Mouse (Mus musculus) kidney, postnatal 0 days (tissue): ENCODE results near the gene Aars. TPM values are rescaled to one million over a fixed set of nuclear protein-coding genes. Genes with fewer than 3 reads are reported as not detected.
A peak's percentile ranks its signal among the peaks of the same experiment; 100 is the strongest.

Experiments used
- ATAC-seq: fragments of 200-750 bp; cut with Nextera tagmentation; replicated peaks from 2 replicates; pipeline ENCODE4 v1.8.0; 2017; ENCODE audit warnings: low read depth, moderate number of reproducible peaks, moderate TSS enrichment, moderate library complexity; ENCODE audit not compliant: low FRiP score
- DNase-seq: peaks from one replicate; pipeline ENCODE4 v3.0.0-alpha.2; 2016; ENCODE audit warnings: low spot score
- H3K27ac ChIP-seq: fragments of 300-500 bp; sonication (generic); 2 replicates; pipeline ENCODE4 v1.5.1; 2014; ENCODE audit warnings: mild to moderate bottlenecking
- H3K27me3 ChIP-seq: fragments of 300-500 bp; sonication (generic); 2 replicates; pipeline ENCODE4 v1.6.1; 2014; ENCODE audit warnings: low read length, mixed read lengths; ENCODE audit not compliant: insufficient read depth
- H3K36me3 ChIP-seq: fragments of 300-500 bp; sonication (generic); 2 replicates; pipeline ENCODE4 v1.6.1; 2014; ENCODE audit warnings: low read length, mixed read lengths; ENCODE audit not compliant: insufficient read depth
- H3K4me1 ChIP-seq: fragments of 300-500 bp; sonication (generic); replicated peaks from 2 replicates; pipeline ENCODE4 v1.6.1; 2014; ENCODE audit warnings: antibody characterized with exemption, low read length, mixed read lengths; ENCODE audit not compliant: insufficient read depth
- H3K4me2 ChIP-seq: fragments of 300-500 bp; sonication (generic); 2 replicates; pipeline ENCODE4 v1.6.1; 2014; ENCODE audit warnings: mild to moderate bottlenecking, low read length, moderate library complexity, mixed read lengths
- H3K4me3 ChIP-seq: fragments of 300-500 bp; sonication (generic); replicated peaks from 2 replicates; pipeline ENCODE4 v1.5.1; 2014; ENCODE audit warnings: low read depth, low read length
- H3K9ac ChIP-seq: fragments of 300-500 bp; sonication (generic); 2 replicates; pipeline ENCODE4 v1.6.1; 2014; ENCODE audit warnings: low read depth, low read length
- H3K9me3 ChIP-seq: fragments of 300-500 bp; sonication (generic); replicated peaks from 2 replicates; pipeline ENCODE4 v1.6.1; 2016; ENCODE audit warnings: low read length, inconsistent platforms, mixed read lengths
- CTCF ChIP-seq: IDR thresholded peaks from 2 replicates; pipeline ENCODE4 v1.5.1; 2016; ENCODE audit warnings: antibody characterized with exemption, low read depth, mild to moderate bottlenecking, moderate library complexity
- WGBS: fragments of 180-500 bp; shearing (Covaris S2); extraction: QIAGEN DNeasy Blood & Tissue Kit; methylation state at CpG from one replicate; pipeline ENCODE4 v1.1.7; 2014; 5-methylcytosine and 5-hydroxymethylcytosine counted together
- polyA plus RNA-seq: library from polyadenylated mRNA; unstranded; fragments of >200 nt; fragmentation: Nextera tagmentation; extraction: Ambion mirVana; gene quantifications from 2 replicates; pipeline ENCODE4 v1.2.1, GENCODE M21; 2015

The Aars gene
- polyA plus RNA-seq, 1 experiment from 2014 or later = 39.6 TPM

DNA sequence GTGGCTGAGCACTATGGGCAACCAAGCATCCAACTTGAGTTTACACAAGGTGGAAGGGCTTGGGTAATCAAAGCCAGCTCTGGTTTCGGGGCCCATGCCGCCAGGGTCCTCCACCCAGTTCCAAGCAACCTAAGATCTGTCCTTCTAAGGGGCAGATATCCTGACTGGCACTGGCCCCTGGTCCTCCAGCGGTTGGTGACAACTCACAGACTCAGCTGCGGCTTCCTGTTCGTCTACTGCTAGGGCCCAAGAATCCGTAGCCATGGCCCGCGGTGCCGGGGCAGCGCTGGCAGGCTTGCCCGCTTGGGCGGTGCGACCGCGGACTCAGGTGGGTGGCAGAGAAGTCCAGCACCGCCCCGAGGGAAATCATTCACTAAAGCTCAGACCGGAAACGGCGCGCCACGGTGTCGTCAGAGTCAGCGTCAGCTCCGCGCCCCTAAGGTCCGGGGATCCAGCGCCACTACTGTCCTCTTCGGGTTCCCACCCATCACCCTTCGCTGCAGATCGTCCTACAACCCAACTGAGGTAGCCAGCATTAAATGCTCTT lies 5.5 kb upstream of the Aars start:
- peak; percentile 91 for DNase-seq
- Histone ChIP-seq H3K9ac (peak overlapping the region; percentile 81), H3K4me2 (peak overlapping the region; percentile 70), H3K36me3 (no peaks in the 10 kb centered on the region), H3K4me3 (peak overlapping the region; percentile 66), H3K4me1 (no peaks in the 10 kb centered on the region), H3K27me3 (no peaks in the 10 kb centered on the region), H3K27ac (peak overlapping the region; percentile 77), H3K9me3 (no peaks in the 10 kb centered on the region)
- under 1% methylated on average over 31 of the region's 31 CpGs for WGBS
- no peak for TF ChIP-seq CTCF
- ATAC-seq = peak; percentile 98

- Histone ChIP-seq H3K4me1 (no peaks in the 10 kb centered on the region), H3K36me3 (no peaks in the 10 kb centered on the region), H3K4me2 (no peak overlapping the region), H3K4me3 (no peak overlapping the region), H3K9ac (no peak overlapping the region), H3K9me3 (no peaks in the 10 kb centered on the region), H3K27me3 (no peaks in the 10 kb centered on the region), H3K27ac (no peak overlapping the region)
- ATAC-seq = no peak
- WGBS = 49% methylated on average over 4 of the region's 4 CpGs
- DNase-seq = no peak
- no peak for TF ChIP-seq CTCF
Observed at GRCm38 (mm10) chr8:111029589-111029988, 3.4 kb upstream of the Aars start.

- H3K9me3 ChIP-seq = no peaks in the 10 kb centered on the region
- H3K4me2 ChIP-seq = no peak overlapping the region
- WGBS = 80% methylated on average over 6 of the region's 6 CpGs
- H3K4me1 ChIP-seq = no peaks in the 10 kb centered on the region; the same call in 1 of the 2 replicates
- no peak overlapping the region for H3K9ac ChIP-seq
- TF ChIP-seq CTCF = no peak
- H3K36me3 ChIP-seq = no peaks in the 10 kb centered on the region
- ATAC-seq (no peak), DNase-seq (no peak)
- H3K27me3 ChIP-seq = no peaks in the 10 kb centered on the region
- no peak overlapping the region for H3K27ac ChIP-seq
- H3K4me3 ChIP-seq = no peak overlapping the region
Observed at GRCm38 (mm10) chr8:111030045-111030444, 2.9 kb upstream of the Aars start.

DNA sequence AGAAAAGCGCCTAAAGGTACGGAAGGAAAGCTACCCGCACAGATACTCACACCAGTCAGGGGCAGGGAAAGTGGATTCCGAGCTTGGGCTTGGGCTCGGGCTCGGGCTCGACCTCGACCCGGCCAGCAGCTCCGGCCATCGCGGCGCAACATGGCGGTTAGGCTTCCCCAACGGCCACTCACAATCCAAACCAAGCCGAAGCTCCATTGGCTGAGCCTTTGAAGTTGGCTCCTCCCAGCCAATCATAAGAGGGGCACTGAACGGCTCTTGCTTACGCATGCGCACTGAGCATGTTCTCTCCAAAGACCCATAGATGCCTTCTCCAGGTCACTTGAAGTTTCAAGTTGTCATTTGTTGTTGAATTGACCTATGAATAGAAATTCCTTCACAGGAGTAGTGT lies 1.4 kb upstream of the Aars start, which contains the start of gene Ddx19b:
Gene Ddx19b, minus strand, starts transcription at position 180 of the 400 bp plus-strand sequence.
- 95% methylated on average over 19 of the region's 19 CpGs for WGBS
- no peak within 1 kb of the TSS for H3K4me3 ChIP-seq
- no peak for DNase-seq

DNA sequence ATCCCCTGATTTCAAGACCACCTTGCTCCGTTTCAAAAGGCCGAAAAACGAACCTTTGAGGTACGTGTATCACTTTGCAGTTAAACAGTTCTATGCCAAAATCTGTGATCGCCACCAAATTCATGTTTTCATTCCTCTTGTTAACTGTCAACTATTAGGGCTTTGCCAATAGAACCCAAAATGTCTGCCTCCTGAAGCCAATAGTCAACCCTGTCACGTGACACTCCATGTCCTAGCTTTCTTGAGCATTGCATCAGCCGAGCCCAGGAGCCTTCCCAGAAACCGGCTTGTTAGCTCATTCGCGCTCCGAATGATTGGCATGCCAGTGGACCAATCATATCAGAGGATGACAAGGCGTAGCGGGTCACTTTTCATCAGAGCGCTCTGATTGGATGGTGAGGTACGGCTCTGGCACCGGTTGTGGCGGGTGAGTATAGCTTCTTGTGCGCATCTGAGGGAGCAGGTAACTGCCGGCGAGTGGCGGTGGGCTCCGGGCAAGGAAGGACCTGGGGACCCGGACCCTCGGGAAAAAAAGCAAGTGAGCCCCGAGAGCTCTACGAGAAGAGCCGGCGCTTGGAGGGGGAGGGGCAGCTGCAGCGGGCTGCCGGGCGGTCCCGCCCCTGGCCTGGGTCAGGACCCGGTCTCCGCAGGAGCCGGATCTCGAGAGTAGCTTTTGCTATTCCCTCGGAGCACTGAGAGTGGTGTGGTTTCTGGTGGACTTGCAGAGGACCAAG lies 705 bp downstream of the Aars start:
- H3K4me1 ChIP-seq = no peaks in the 10 kb centered on the region; the same call in 1 of the 2 replicates
- no peaks in the 10 kb centered on the region for H3K27me3 ChIP-seq
- peak overlapping the region; percentile 75 for H3K4me3 ChIP-seq
- peaks cover 8% of the 10 kb centered on the region; the same call in 1 of the 2 replicates for H3K36me3 ChIP-seq
- peak overlapping the region; percentile 83 for H3K27ac ChIP-seq
- TF ChIP-seq CTCF = no peak
- DNase-seq (peak; percentile 100), ATAC-seq (peak; percentile 99)
- 8% methylated on average over 37 of the region's 37 CpGs for WGBS
- H3K9me3 ChIP-seq = no peaks in the 10 kb centered on the region
- peak overlapping the region; percentile 79 for H3K4me2 ChIP-seq
- peak overlapping the region; percentile 77 for H3K9ac ChIP-seq

More for the DNA sequence above, 1.4 kb upstream of the Aars start, which contains the start of gene Ddx19b:
- no peak for ATAC-seq
- Histone ChIP-seq H3K9ac (no peak within 1 kb of the TSS), H3K36me3 (no peaks in the 10 kb centered on the region), H3K27ac (no peak within 1 kb of the TSS), H3K9me3 (no peaks in the 10 kb centered on the region), H3K4me1 (no peaks in the 10 kb centered on the region; the same call in 1 of the 2 replicates), H3K27me3 (no peaks in the 10 kb centered on the region), H3K4me2 (no peak within 1 kb of the TSS)
- no peak for TF ChIP-seq CTCF

GRCm38 (mm10) chr8:111034276-111034675 lies 1.3 kb downstream of the Aars start:
- Histone ChIP-seq H3K27ac (peak overlapping the region; percentile 83), H3K4me2 (peak overlapping the region; percentile 79), H3K4me1 (no peaks in the 10 kb centered on the region; the same call in 1 of the 2 replicates), H3K27me3 (no peaks in the 10 kb centered on the region), H3K9me3 (no peaks in the 10 kb centered on the region), H3K9ac (peak overlapping the region; percentile 77), H3K36me3 (peaks cover 14% of the 10 kb centered on the region), H3K4me3 (peak overlapping the region; percentile 75)
- DNase-seq (no peak), ATAC-seq (0 out of 2 replicates have a peak, but pooled peaks have one; percentile 2)
- 18% methylated on average over 12 of the region's 12 CpGs for WGBS
- TF ChIP-seq CTCF = no peak
